8 mouse cellular contexts compared by ENCODE assay signal in genomic region chr11:109860508-109860907, GRCm38 (mm10). TPM values are rescaled to one million over a fixed set of nuclear protein-coding genes. Genes with fewer than 3 reads are reported as not detected.
DNase-seq lines count a peak whose midpoint lies in the region; ATAC-seq and TF ChIP-seq lines count a peak whose summit lies in the region.

No protein-coding gene starts in this region.

- 13% methylated on average over 10 of the region's 10 CpGs for WGBS in hindbrain, embryonic 11.5 days
- 6% methylated on average over 10 of the region's 10 CpGs for WGBS in lung, embryonic 16.5 days
- 0% methylated on average over 10 of the region's 10 CpGs for WGBS in thymus, adult 2 months

- H3K4me1 ChIP-seq in hindbrain, embryonic 11.5 days (replicated peaks; ENCODE audit: control insufficient read depth, insufficient read depth, low read length): no peaks in the 10 kb centered on the region
- peaks cover 6% of the 10 kb centered on the region; the same call in 1 of the 2 replicates for H3K4me1 ChIP-seq in lung, embryonic 16.5 days (replicated peaks; ENCODE audit: control insufficient read depth, insufficient read depth, low read length)
- peaks cover 6% of the 10 kb centered on the region for H3K4me1 ChIP-seq in thymus, adult 2 months (replicated peaks; ENCODE audit: control insufficient read depth, insufficient read depth, low read length)

- no peaks in the 10 kb centered on the region for H3K36me3 ChIP-seq in hindbrain, embryonic 11.5 days (ENCODE audit: control insufficient read depth, insufficient read depth, low read length)
- no peaks in the 10 kb centered on the region for H3K36me3 ChIP-seq in lung, embryonic 16.5 days (ENCODE audit: control insufficient read depth, insufficient read depth, low read length)
- H3K36me3 ChIP-seq in thymus, adult 2 months (ENCODE audit: control insufficient read depth, insufficient read depth, low read length): no peaks in the 10 kb centered on the region

- TF ChIP-seq CTCF in thymus, adult 2 months (IDR thresholded peaks at IDR 0.05; ENCODE audit: borderline replicate concordance, control insufficient read depth, extremely low read depth, insufficient read depth, low read length, poor library complexity): peak; percentile 84; the same call in 1 of the 2 replicates

- H3K4me3 ChIP-seq in hindbrain, embryonic 11.5 days (ENCODE audit: low read depth, low read length): no peak overlapping the region
- H3K4me3 ChIP-seq in lung, embryonic 16.5 days (ENCODE audit: low read length): peak overlapping the region; percentile 21; the same call in 1 of the 2 replicates
- peak overlapping the region; percentile 39 for H3K4me3 ChIP-seq in thymus, adult 2 months (ENCODE audit: control insufficient read depth, insufficient read depth, low read length)

- no peak for TF ChIP-seq POLR2A in thymus, adult 2 months (IDR thresholded peaks at IDR 0.05; ENCODE audit: control insufficient read depth, extremely low read depth, insufficient read depth, low read length, poor library complexity)

- no peaks in the 10 kb centered on the region for H3K9me3 ChIP-seq in hindbrain, embryonic 11.5 days (ENCODE audit: control insufficient read depth, low read length)
- H3K9me3 ChIP-seq in lung, embryonic 16.5 days (ENCODE audit: control insufficient read depth, low read length): no peaks in the 10 kb centered on the region

- no peak overlapping the region for H3K27ac ChIP-seq in hindbrain, embryonic 11.5 days (ENCODE audit: low read depth, low read length)
- H3K27ac ChIP-seq in lung, embryonic 16.5 days (ENCODE audit: low read length): peak overlapping the region; percentile 79
- peak overlapping the region; percentile 91 for H3K27ac ChIP-seq in thymus, adult 2 months (ENCODE audit: control insufficient read depth, insufficient read depth, low read length)

- no peak overlapping the region for H3K9ac ChIP-seq in hindbrain, embryonic 11.5 days (ENCODE audit: low read depth, low read length)
- H3K9ac ChIP-seq in lung, embryonic 16.5 days (ENCODE audit: low read length): peak overlapping the region; percentile 54

- ATAC-seq in hindbrain, embryonic 11.5 days (ENCODE audit: low FRiP score): peak; percentile 45; the same call in 1 of the 2 replicates
- peak; percentile 79 for ATAC-seq in lung, embryonic 16.5 days (ENCODE audit: low read depth)

- peak; percentile 69 for DNase-seq in Muller cell, postnatal 12 days (ENCODE audit: inconsistent ontology term)
- DNase-seq in cerebellum, adult 9-10 months: peak; percentile 66
- peak; percentile 75 to 97 for DNase-seq in frontal cortex, adult 2 months (ENCODE audit: extremely low spot score in 1 of 2, low spot score in 1 of 2)
- DNase-seq in hindbrain, embryonic 11.5 days (ENCODE audit: low spot score): peak; percentile 94
- peak; percentile 80 for DNase-seq in layer of hippocampus, adult 9-11 months
- peak; percentile 74 for DNase-seq in ovary, adult 18-20 months (ENCODE audit: low spot score)
- DNase-seq in thymus, adult 2 months: peak; percentile 84

- no peaks in the 10 kb centered on the region for H3K27me3 ChIP-seq in hindbrain, embryonic 11.5 days (ENCODE audit: control insufficient read depth, insufficient read depth, low read length)
- no peaks in the 10 kb centered on the region for H3K27me3 ChIP-seq in lung, embryonic 16.5 days (ENCODE audit: control insufficient read depth, insufficient read depth, low read depth, low read length)
- H3K27me3 ChIP-seq in thymus, adult 2 months (ENCODE audit: control insufficient read depth, insufficient read depth, low read length): no peaks in the 10 kb centered on the region

- H3K4me2 ChIP-seq in hindbrain, embryonic 11.5 days (replicated peaks; ENCODE audit: low read depth, low read length): 0 out of 2 replicates have a peak overlapping the region, but pooled peaks have one; percentile 8
- peak overlapping the region; percentile 46 for H3K4me2 ChIP-seq in lung, embryonic 16.5 days (ENCODE audit: low read depth, low read length)

RNA-seq across cellular contexts. Expression of gene 1700012B07Rik, which starts 32.7 kb away (rescaled TPM):
- not detected in 2 replicates for polyA plus RNA-seq in frontal cortex, adult 2 months (2012; rRNA removed)
- polyA plus RNA-seq in hindbrain, embryonic 11.5 days (2014; fragmentation: Nextera tagmentation; extraction: Ambion mirVana): not detected in 2 replicates
- polyA plus RNA-seq in lung, embryonic 16.5 days (2015; fragmentation: Nextera tagmentation; extraction: Ambion mirVana): not detected in 2 replicates
- polyA plus RNA-seq in thymus, adult 2 months (2012; rRNA removed): 0.11 TPM in 1 of 2 replicates, not detected in the other
